In genomic region chr12:107936406-107936805, GRCm38 (mm10) we compare ENCODE assay signal across 16 mouse cellular contexts.
"Had no signal": no experiment of that assay in that cellular context is flagged by ENCODE, and none has a peak within 500 bp of the region (broad histone marks: within the 10 kb centered on the region; RNA-seq: fewer than 3 reads in every experiment).

No protein-coding gene starts in this region.

- DNase-seq: kidney, postnatal 10 days; kidney, postnatal 36 days; liver, embryonic 13.5 days; lung, adult 2 months; lung, postnatal 14 days; lung, postnatal 4 days; midbrain, embryonic 14.5 days; right cerebral cortex, adult 18-20 months; right cerebral cortex, postnatal 14 days; right cerebral cortex, postnatal 4 days; thymus, adult 2 months; thymus, postnatal 14 days; thymus, postnatal 4 days had no signal

- H3K9ac ChIP-seq: kidney, embryonic 15.5 days; liver, embryonic 13.5 days had no signal

- H3K27ac ChIP-seq: kidney, embryonic 15.5 days; liver, embryonic 13.5 days; stomach, postnatal 0 days had no signal

- H3K9me3 ChIP-seq: kidney, embryonic 15.5 days had no signal

- H3K4me3 ChIP-seq: kidney, embryonic 15.5 days; liver, embryonic 13.5 days had no signal

- H3K36me3 ChIP-seq: kidney, embryonic 15.5 days; liver, embryonic 13.5 days had no signal

- H3K4me1 ChIP-seq: liver, embryonic 13.5 days had no signal

- H3K4me2 ChIP-seq: kidney, embryonic 15.5 days; liver, embryonic 13.5 days; midbrain, embryonic 11.5 days had no signal

- H3K27me3 ChIP-seq: kidney, embryonic 15.5 days; liver, embryonic 13.5 days had no signal
